Mouse (Mus musculus) CH12.LX (cell line): ENCODE results near the gene Rab8b. TPM values are rescaled to one million over a fixed set of nuclear protein-coding genes. Genes with fewer than 3 reads are reported as not detected.

Experiments used
- DNase-seq: peaks from one replicate; pipeline ENCODE4 v3.0.0-alpha.2; 2013; ENCODE audit errors: extremely low read depth
- H3K27ac ChIP-seq: 2 replicates; pipeline ENCODE4 v1.5.1; 2012; ENCODE audit warnings: low read depth, mild to moderate bottlenecking, control low read depth, moderate library complexity; ENCODE audit not compliant: insufficient read depth
- H3K27me3 ChIP-seq: replicated peaks from 2 replicates; pipeline ENCODE3; 2012; ENCODE audit warnings: inconsistent platforms
- H3K36me3 ChIP-seq, 2 experiments: replicated peaks in 1 of 2; 2 replicates each; pipeline versions ENCODE3 to v1.6.1; 2012; ENCODE audit warnings: inconsistent platforms in 1 of 2, low read length in 1 of 2, mild to moderate bottlenecking in 1 of 2, mixed read lengths in 1 of 2, moderate library complexity in 1 of 2; ENCODE audit not compliant: control insufficient read depth in 1 of 2, insufficient read depth in 1 of 2
- H3K4me1 ChIP-seq, 2 experiments: 2 replicates each; pipeline ENCODE4 v1.6.1; 2012; ENCODE audit warnings: inconsistent platforms in 1 of 2, moderate library complexity in 1 of 2; ENCODE audit not compliant: insufficient read depth in 2 of 2, control insufficient read depth in 1 of 2
- H3K4me2 ChIP-seq: 2 replicates; pipeline ENCODE4 v1.6.1; 2012; ENCODE audit warnings: low read depth, mild to moderate bottlenecking, control low read depth; ENCODE audit not compliant: poor library complexity, insufficient read depth, severe bottlenecking
- H3K4me3 ChIP-seq, 3 experiments: fragments of 150-350 bp in 1 of 3; sonication (generic) in 1 of 3; replicated peaks in 1 of 3; 2 replicates each; pipeline versions ENCODE3 to v1.5.1; 2011 to 2012; ENCODE audit warnings: low read depth in 2 of 3, low read length in 2 of 3, mild to moderate bottlenecking in 2 of 3, moderate library complexity in 2 of 3, control low read depth in 1 of 3, improper control_type of control experiment in 1 of 3, inconsistent platforms in 1 of 3, mixed read lengths in 1 of 3; ENCODE audit not compliant: poor library complexity in 1 of 3
- H3K79me2 ChIP-seq: replicated peaks from 2 replicates; pipeline ENCODE4 v1.6.1; 2012; ENCODE audit warnings: mild to moderate bottlenecking, moderate library complexity; ENCODE audit not compliant: control insufficient read depth, poor library complexity, insufficient read depth, severe bottlenecking; ENCODE audit errors: extremely low read depth
- H3K9ac ChIP-seq: 2 replicates; pipeline ENCODE4 v1.6.1; 2012; ENCODE audit warnings: low read depth, mild to moderate bottlenecking, control low read depth, moderate library complexity; ENCODE audit not compliant: insufficient read depth
- H3K9me3 ChIP-seq: replicated peaks from 2 replicates; pipeline ENCODE3; 2012; ENCODE audit warnings: low read length, inconsistent platforms, mixed read lengths
- BHLHE40 ChIP-seq: IDR thresholded peaks from 2 replicates; pipeline ENCODE4 v1.6.1; 2011; ENCODE audit warnings: mild to moderate bottlenecking, low read depth, low read length, improper control_type of control experiment
- CHD1 ChIP-seq: IDR thresholded peaks from 2 replicates; pipeline ENCODE4 v1.6.1; 2012; ENCODE audit warnings: low read depth, low read length, improper control_type of control experiment, inconsistent platforms
- CHD2 ChIP-seq: IDR thresholded peaks from 2 replicates; pipeline ENCODE4 v1.6.1; 2011; ENCODE audit warnings: low read length, improper control_type of control experiment
- CTCF ChIP-seq, 2 experiments: IDR thresholded peaks in 1 of 2; conservative IDR thresholded peaks in 1 of 2; 2 replicates each; pipeline ENCODE4 v1.5.1; 2011 to 2012; ENCODE audit warnings: low read depth in 2 of 2, low read length in 2 of 2, improper control_type of control experiment in 1 of 2, inconsistent platforms in 1 of 2, mild to moderate bottlenecking in 1 of 2, moderate library complexity in 1 of 2
- EP300 ChIP-seq: IDR thresholded peaks from 2 replicates; pipeline ENCODE4 v1.6.1; 2011; ENCODE audit warnings: low read length, improper control_type of control experiment
- ETS1 ChIP-seq: conservative IDR thresholded peaks from 2 replicates; pipeline ENCODE4 v1.6.1; 2012; ENCODE audit warnings: low read depth, mild to moderate bottlenecking, inconsistent platforms, low read length, improper control_type of control experiment, moderate library complexity
- GABPA ChIP-seq: IDR thresholded peaks from 2 replicates; pipeline ENCODE4 v1.6.1; 2012; ENCODE audit warnings: low read depth, low read length, improper control_type of control experiment, inconsistent platforms; ENCODE audit not compliant: insufficient replicate concordance
- JUN ChIP-seq: IDR thresholded peaks from 2 replicates; pipeline ENCODE4 v1.6.1; 2011; ENCODE audit warnings: low read depth, mild to moderate bottlenecking, low read length, improper control_type of control experiment, moderate library complexity; ENCODE audit not compliant: insufficient read depth
- MAFK ChIP-seq: IDR thresholded peaks from 2 replicates; pipeline ENCODE4 v1.6.1; 2011; ENCODE audit warnings: low read length, improper control_type of control experiment; ENCODE audit not compliant: insufficient replicate concordance
- MEF2A ChIP-seq: IDR thresholded peaks from 2 replicates; pipeline ENCODE4 v1.6.1; 2014; ENCODE audit warnings: low read depth, mild to moderate bottlenecking, inconsistent platforms, low read length, improper control_type of control experiment, borderline replicate concordance
- MXI1 ChIP-seq: IDR thresholded peaks from 2 replicates; pipeline ENCODE4 v1.6.1; 2011; ENCODE audit warnings: mild to moderate bottlenecking, low read depth, low read length, improper control_type of control experiment
- NRF1 ChIP-seq: IDR thresholded peaks from 2 replicates; pipeline ENCODE4 v1.6.1; 2014; ENCODE audit warnings: low read depth, mild to moderate bottlenecking, inconsistent platforms, low read length, improper control_type of control experiment, moderate library complexity
- POLR2A ChIP-seq: IDR thresholded peaks from 2 replicates; pipeline ENCODE4 v1.6.1; 2011; ENCODE audit warnings: low read depth, mild to moderate bottlenecking, improper control_type of control experiment, low read length
- POLR2AphosphoS2 ChIP-seq: IDR thresholded peaks from 2 replicates; pipeline ENCODE4 v1.6.1; 2011; ENCODE audit warnings: low read depth, low read length, improper control_type of control experiment
- RCOR1 ChIP-seq: conservative IDR thresholded peaks from 2 replicates; pipeline ENCODE4 v1.6.1; 2012; ENCODE audit warnings: low read depth, mild to moderate bottlenecking, inconsistent platforms, low read length, improper control_type of control experiment
- TBP ChIP-seq: conservative IDR thresholded peaks from 2 replicates; pipeline ENCODE4 v1.6.1; 2011; ENCODE audit warnings: low read depth, low read length, improper control_type of control experiment
- TCF12 ChIP-seq: IDR thresholded peaks from 2 replicates; pipeline ENCODE4 v1.6.1; 2014; ENCODE audit warnings: low read depth, mild to moderate bottlenecking, inconsistent platforms, low read length, improper control_type of control experiment
- ZMIZ1 ChIP-seq: IDR thresholded peaks from 2 replicates; pipeline ENCODE4 v1.6.1; 2012; ENCODE audit warnings: low read depth, mild to moderate bottlenecking, inconsistent platforms, low read length, improper control_type of control experiment
- dilution Hi-C: fragments of 300-500 bp; cut with MboI; formaldehyde crosslinking; loops from 2 replicates; pipeline ENCODE4 v1.14.3; 2020; ENCODE audit warnings: low sequenced_read_pairs; ENCODE audit not compliant: extremely low pct_unique_long_range_greater_than_20kb, extremely low pct_ligation_motif_present
- in situ Hi-C: fragments of 300-500 bp; cut with MboI; formaldehyde crosslinking; loops from 3 replicates; pipeline ENCODE4 v1.14.3; 2019; ENCODE audit warnings: low sequenced_read_pairs, low pct_ligation_motif_present, low pct_unique_long_range_greater_than_20kb, mixed read lengths
- polyA plus RNA-seq: library from polyadenylated mRNA; unstranded; fragments of >175 nt; gene quantifications from 2 replicates; pipeline ENCODE4 v1.2.1, GENCODE M21; 2012; ENCODE audit warnings: low read depth; ENCODE audit not compliant: insufficient read length
- total RNA-seq, 2 experiments: library from RNA; depleted of rRNA; stranded (reverse); fragments of 300-350 nt in 1 of 2; fragments of >200 nt in 1 of 2; gene quantifications; 2 replicates each; pipeline ENCODE4 v1.2.3; 2012 to 2014

Rab8b gene
- total and polyA plus RNA-seq, 3 experiments, result 12.2 to 28.0 (median 26.1) TPM

DNA sequence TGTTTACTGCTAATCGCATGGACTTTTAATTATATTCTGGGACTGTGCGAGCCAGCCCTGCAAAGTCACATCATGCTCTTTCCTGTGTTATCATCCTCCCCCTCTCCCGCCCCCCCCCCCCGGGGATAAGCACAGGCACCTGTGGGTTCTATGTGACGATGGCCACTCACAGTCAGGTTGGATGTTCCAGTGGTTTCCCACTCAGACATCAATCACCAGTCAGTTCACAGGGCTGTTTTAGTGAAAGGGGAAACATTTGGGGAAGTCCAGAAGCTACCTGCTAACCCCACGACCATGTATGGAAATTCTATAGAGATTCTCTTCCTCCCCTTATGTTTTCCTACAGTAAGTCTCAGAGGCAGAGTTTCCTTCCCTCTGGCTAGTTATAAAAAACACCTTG is 21.6 kb downstream of the Rab8b start:
- dilution Hi-C loops, result no loop called here
- DNase-seq, result peak; percentile 73
- peaks cover 20% of the 10 kb centered on the region for H3K79me2 ChIP-seq
- in situ Hi-C loops, result no loop called here
- TF ChIP-seq TBP, result no peak
- peak; percentile 48; the same call in 1 of the 2 replicates for TF ChIP-seq RCOR1
- peak; percentile 34 for TF ChIP-seq TCF12
- TF ChIP-seq MAFK, result no peak
- no peak for TF ChIP-seq CHD2
- peak; percentile 22; the same call in 1 of the 2 replicates for TF ChIP-seq BHLHE40
- peak; percentile 67 for TF ChIP-seq EP300
- TF ChIP-seq MEF2A, result 0 out of 2 replicates have a peak, but pooled peaks have one; percentile 52
- peak; percentile 47; the same call in 1 of the 2 replicates for TF ChIP-seq ETS1
- no peak overlapping the region for H3K4me3 ChIP-seq
- H3K4me2 ChIP-seq, result peak overlapping the region; percentile 98
- H3K9ac ChIP-seq, result no peak overlapping the region
- H3K27ac ChIP-seq, result no peak overlapping the region
- no peaks in the 10 kb centered on the region for H3K27me3 ChIP-seq
- peaks cover 15 to 59% of the 10 kb centered on the region in 2 experiments for H3K4me1 ChIP-seq
- H3K36me3 ChIP-seq, result peaks cover 0 to 16% of the 10 kb centered on the region in 2 experiments
- H3K9me3 ChIP-seq, result peaks cover 3% of the 10 kb centered on the region

DNA sequence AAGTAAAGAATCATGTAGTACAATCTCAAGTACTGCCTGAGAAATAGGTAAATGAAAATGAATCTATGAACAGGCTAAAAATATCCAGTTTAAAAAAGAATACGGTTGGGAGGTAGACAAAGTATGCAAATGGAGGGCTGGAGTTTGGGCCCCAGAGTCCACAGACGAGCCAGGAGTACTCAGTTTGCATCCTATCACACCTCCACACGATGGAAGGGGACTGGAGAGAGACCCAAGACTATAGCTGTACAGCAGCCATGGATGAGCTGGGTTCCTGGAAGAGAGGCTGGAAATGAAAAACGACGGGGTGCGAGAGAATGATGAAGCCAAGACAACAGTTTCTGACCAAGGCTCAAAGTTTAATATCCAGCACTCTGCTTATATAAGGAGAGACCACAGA is 22.5 kb downstream of the Rab8b start:
- no peak for TF ChIP-seq MAFK
- 0 out of 2 replicates have a peak, but pooled peaks have one; percentile 2 for TF ChIP-seq MXI1
- no peak for TF ChIP-seq NRF1
- no peak for TF ChIP-seq CHD2
- no peak for TF ChIP-seq CTCF (conservative IDR thresholded peaks at IDR 0.05 in 1 of 2, IDR thresholded peaks at IDR 0.05 in 1 of 2; ENCODE audit: low read depth in 2 of 2, low read length in 2 of 2)
- TF ChIP-seq POLR2AphosphoS2, result no peak
- TF ChIP-seq CHD1, result no peak
- TF ChIP-seq ETS1, result no peak
- no peak for TF ChIP-seq JUN
- no peak for TF ChIP-seq ZMIZ1
- 0 out of 2 replicates have a peak, but pooled peaks have one; percentile 17 for TF ChIP-seq POLR2A
- TF ChIP-seq GABPA, result no peak
- Histone ChIP-seq H3K27ac (peak overlapping the region; percentile 44; the same call in 1 of the 2 replicates), H3K4me1 (peaks cover 15 to 59% of the 10 kb centered on the region in 2 experiments), H3K4me3 (no peak overlapping the region), H3K36me3 (peaks cover 0 to 13% of the 10 kb centered on the region in 2 experiments), H3K9me3 (peaks cover 3% of the 10 kb centered on the region), H3K4me2 (peak overlapping the region; percentile 98), H3K79me2 (peaks cover 23% of the 10 kb centered on the region), H3K9ac (peak overlapping the region; percentile 18; the same call in 1 of the 2 replicates), H3K27me3 (no peaks in the 10 kb centered on the region)
- in situ Hi-C loops, result no loop called here
- dilution Hi-C loops, result no loop called here
- DNase-seq, result no peak
